Mouse (Mus musculus) stomach, embryonic 14.5 days (tissue): ENCODE results near the gene Mlf2. TPM values are rescaled to one million over a fixed set of nuclear protein-coding genes. Genes with fewer than 3 reads are reported as not detected.
"Not testable (repeated sequence)": the region's sequence is repeated elsewhere in the genome, so short reads cannot be mapped to it uniquely, and the experiment has no call there.

Experiments used
- ATAC-seq: fragments of 200-750 bp; cut with Nextera tagmentation; 2 replicates; pipeline ENCODE4 v1.8.0; 2017; ENCODE audit warnings: low read depth, moderate TSS enrichment; ENCODE audit not compliant: insufficient number of reproducible peaks, insufficient read depth, low FRiP score
- H3K27ac ChIP-seq: fragments of 300-500 bp; sonication (generic); 2 replicates; pipeline ENCODE4 v1.5.1; 2014; ENCODE audit warnings: mild to moderate bottlenecking, low read length, moderate library complexity, mixed read lengths
- H3K27me3 ChIP-seq: fragments of 300-500 bp; sonication (generic); 2 replicates; pipeline ENCODE4 v1.6.1; 2014; ENCODE audit warnings: low read length, control low read depth, mixed read lengths; ENCODE audit not compliant: control insufficient read depth, insufficient read depth
- H3K36me3 ChIP-seq: fragments of 300-500 bp; sonication (generic); 2 replicates; pipeline ENCODE4 v1.6.1; 2014; ENCODE audit warnings: mild to moderate bottlenecking, control low read depth, low read length, moderate library complexity, mixed read lengths; ENCODE audit not compliant: control insufficient read depth, insufficient read depth
- H3K4me1 ChIP-seq: fragments of 300-500 bp; sonication (generic); 2 replicates; pipeline ENCODE4 v1.6.1; 2014; ENCODE audit warnings: low read length, control low read depth, mixed read lengths; ENCODE audit not compliant: control insufficient read depth, insufficient read depth
- H3K4me2 ChIP-seq: fragments of 300-500 bp; sonication (generic); replicated peaks from 2 replicates; pipeline ENCODE4 v1.6.1; 2014; ENCODE audit warnings: low read depth, low read length, control low read depth
- H3K4me3 ChIP-seq: fragments of 300-500 bp; sonication (generic); 2 replicates; pipeline ENCODE4 v1.5.1; 2014; ENCODE audit warnings: low read depth, low read length, control low read depth
- H3K9ac ChIP-seq: fragments of 300-500 bp; sonication (generic); replicated peaks from 2 replicates; pipeline ENCODE4 v1.6.1; 2014; ENCODE audit warnings: low read depth, mild to moderate bottlenecking, control low read depth, low read length, moderate library complexity, mixed read lengths
- H3K9me3 ChIP-seq: fragments of 300-500 bp; sonication (generic); 2 replicates; pipeline ENCODE4 v1.6.1; 2016; ENCODE audit warnings: low read depth, low read length, control low read depth; ENCODE audit not compliant: control insufficient read depth
- WGBS: fragments of 180-500 bp; shearing (Covaris S2); extraction: QIAGEN DNeasy Blood & Tissue Kit; methylation state at CpG from one replicate; pipeline ENCODE4 v1.1.7; 2014; 5-methylcytosine and 5-hydroxymethylcytosine counted together
- polyA plus RNA-seq: library from polyadenylated mRNA; unstranded; fragments of >200 nt; fragmentation: Nextera tagmentation; extraction: Ambion mirVana; gene quantifications from 2 replicates; pipeline ENCODE4 v1.2.1, GENCODE M21; 2014

The Mlf2 gene
- polyA plus RNA-seq, 1 experiment from 2014 or later = 341 TPM

DNA sequence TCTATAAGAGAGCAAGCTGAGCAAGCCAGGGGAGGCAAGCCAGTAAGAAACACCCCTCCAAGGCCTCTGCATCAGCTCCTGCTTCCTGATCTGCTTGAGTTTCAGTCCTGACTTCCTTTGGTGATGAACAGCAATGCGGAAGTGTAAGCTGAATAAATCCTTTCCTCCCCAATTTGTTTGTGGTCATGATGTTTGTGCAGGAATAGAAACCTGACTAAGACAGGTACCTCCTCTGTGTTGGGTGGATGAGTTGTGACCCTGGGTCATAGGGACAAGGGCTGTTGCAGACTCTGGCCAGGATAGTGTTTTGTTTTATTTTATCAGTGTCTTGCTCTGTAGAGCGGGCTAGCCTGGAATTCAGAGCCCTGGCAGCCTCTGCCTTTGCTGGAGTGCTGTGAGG lies 37.1 kb upstream of the Mlf2 start:
- H3K4me1 ChIP-seq, H3K27me3 ChIP-seq, H3K27ac ChIP-seq, H3K4me2 ChIP-seq, H3K9me3 ChIP-seq, H3K4me3 ChIP-seq, H3K9ac ChIP-seq, H3K36me3 ChIP-seq, ATAC-seq: not testable (repeated sequence)
- 93% methylated on average over 2 of the region's 2 CpGs for WGBS

DNA sequence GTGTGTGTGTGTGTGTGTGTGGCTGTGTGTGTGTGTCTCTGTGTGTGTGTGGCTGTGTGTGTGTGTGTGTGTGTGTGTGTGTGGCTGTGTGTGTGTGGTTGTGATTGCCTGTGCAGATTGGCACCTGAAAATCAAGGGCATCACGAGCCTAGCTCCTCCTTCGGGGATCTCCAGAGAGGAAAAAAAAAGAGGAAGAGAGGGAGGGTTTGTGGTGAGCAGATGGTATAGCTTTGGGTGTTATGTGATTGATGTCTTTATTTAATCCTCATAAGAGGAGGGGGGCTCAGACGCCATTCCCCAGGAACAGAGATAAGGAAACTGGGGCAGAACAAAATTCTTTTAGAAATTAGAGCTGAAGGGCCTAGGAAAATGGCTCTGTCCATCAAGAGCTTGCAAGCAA lies 32.8 kb upstream of the Mlf2 start:
- no peaks in the 10 kb centered on the region for H3K36me3 ChIP-seq

DNA sequence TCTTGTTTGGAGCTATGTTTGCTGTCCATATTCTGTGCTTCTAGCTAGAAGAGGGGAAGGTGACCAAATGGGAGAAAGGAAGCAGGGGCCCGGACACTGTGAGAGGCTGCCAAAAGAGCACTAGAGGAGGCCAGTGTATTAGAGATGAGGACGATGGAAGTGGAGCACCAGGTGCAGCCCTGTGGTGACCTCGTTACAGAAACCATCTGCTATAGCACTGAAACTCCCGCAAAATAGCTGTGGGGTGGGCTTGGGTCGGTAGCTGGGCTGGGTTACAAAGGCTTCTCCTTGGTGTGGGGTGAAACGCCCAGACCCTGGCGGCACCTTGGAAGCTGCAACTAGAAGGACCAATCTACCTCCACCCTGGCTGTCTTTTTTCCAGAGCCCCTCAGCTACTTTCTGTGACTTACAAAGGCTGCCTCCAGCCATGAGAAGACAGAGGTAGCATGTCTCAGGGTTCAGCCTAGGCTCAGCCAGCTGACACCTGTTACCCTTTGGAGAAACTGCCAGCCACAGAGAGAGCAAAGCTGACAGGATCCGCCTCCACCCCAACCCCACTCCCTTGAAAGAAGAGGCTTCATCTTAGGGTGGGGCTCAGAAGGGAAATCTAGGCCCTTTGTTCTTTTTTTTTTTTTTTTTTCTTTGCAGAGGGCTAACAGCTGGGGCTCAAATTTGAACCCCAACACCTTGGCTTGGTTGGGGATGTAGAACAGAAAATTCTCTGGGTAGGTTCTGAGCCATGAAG lies 31.0 kb upstream of the Mlf2 start:
- Histone ChIP-seq H3K4me2 (no peak overlapping the region), H3K9ac (no peak overlapping the region), H3K4me3 (no peak overlapping the region), H3K27me3 (no peaks in the 10 kb centered on the region), H3K36me3 (no peaks in the 10 kb centered on the region), H3K27ac (no peak overlapping the region), H3K9me3 (no peaks in the 10 kb centered on the region), H3K4me1 (no peaks in the 10 kb centered on the region)
- ATAC-seq = no peak
- WGBS = 59% methylated on average over 8 of the region's 8 CpGs

More for the DNA sequence above, 32.8 kb upstream of the Mlf2 start:
- Histone ChIP-seq H3K4me2 (no peak overlapping the region), H3K4me3 (no peak overlapping the region), H3K9me3 (no peaks in the 10 kb centered on the region), H3K9ac (no peak overlapping the region), H3K27ac (no peak overlapping the region), H3K27me3 (no peaks in the 10 kb centered on the region), H3K4me1 (no peaks in the 10 kb centered on the region)
- WGBS = 30% methylated on average over 3 of the region's 3 CpGs
- no peak for ATAC-seq

DNA sequence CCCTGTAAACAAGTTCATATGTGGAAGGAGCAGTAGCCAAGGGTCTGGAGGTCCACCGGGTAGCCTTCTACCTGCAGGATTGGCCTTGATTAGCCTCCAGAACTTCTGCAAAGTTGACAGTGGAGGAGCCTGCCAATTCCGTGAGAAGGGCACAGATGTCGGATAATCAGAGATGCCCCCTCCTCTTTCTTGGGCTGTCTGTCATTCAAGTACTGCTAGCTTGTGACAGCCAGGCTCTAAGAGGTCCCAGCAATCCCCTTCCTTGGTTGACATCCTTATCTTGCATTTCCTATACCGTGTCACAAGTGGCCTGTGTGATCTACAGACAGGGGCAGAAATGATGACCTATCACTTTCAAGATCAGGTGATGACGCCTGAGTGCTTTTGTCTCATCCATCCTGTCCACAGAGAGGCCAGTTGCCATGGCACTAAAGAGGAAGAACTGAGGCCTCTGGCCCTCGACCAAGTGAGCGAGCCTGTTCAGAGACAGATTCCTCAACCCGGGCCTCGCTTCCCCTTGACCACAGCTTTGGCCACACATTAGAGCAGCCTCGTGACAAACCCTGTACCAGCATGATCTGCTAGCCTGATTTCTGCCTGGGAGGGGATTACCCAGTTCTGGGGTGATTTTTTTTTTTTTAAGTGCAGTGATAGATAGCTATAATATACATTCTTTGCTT lies 30.2 kb upstream of the Mlf2 start:
- no peaks in the 10 kb centered on the region for H3K9me3 ChIP-seq
- no peak overlapping the region for H3K9ac ChIP-seq
- ATAC-seq = no peak
- no peak overlapping the region for H3K4me3 ChIP-seq
- no peaks in the 10 kb centered on the region for H3K4me1 ChIP-seq
- no peak overlapping the region for H3K4me2 ChIP-seq
- 57% methylated on average over 10 of the region's 10 CpGs for WGBS
- no peaks in the 10 kb centered on the region for H3K36me3 ChIP-seq
- no peak overlapping the region for H3K27ac ChIP-seq
- H3K27me3 ChIP-seq = no peaks in the 10 kb centered on the region

DNA sequence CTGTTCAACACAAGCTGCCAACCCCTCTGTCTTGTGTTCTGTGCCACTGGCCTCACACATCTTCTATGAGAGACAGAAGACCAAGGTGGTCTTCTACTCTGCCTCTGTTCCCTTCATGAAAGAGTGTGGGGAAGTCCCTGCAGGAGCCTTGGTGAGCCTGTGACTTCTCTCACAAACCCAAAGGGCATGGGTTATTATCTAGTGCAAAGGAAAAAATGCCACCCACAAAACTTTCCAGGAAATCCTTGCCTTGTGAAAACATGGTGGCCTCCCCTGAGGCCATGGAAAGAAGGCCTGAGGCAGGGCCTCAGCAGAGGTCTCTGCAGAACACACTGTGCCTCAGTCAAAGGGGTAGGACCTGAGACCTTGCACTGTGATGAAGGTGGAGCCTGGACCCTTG lies 29.3 kb upstream of the Mlf2 start:
- Histone ChIP-seq H3K36me3 (no peaks in the 10 kb centered on the region), H3K27me3 (no peaks in the 10 kb centered on the region)
- ATAC-seq = no peak

DNA sequence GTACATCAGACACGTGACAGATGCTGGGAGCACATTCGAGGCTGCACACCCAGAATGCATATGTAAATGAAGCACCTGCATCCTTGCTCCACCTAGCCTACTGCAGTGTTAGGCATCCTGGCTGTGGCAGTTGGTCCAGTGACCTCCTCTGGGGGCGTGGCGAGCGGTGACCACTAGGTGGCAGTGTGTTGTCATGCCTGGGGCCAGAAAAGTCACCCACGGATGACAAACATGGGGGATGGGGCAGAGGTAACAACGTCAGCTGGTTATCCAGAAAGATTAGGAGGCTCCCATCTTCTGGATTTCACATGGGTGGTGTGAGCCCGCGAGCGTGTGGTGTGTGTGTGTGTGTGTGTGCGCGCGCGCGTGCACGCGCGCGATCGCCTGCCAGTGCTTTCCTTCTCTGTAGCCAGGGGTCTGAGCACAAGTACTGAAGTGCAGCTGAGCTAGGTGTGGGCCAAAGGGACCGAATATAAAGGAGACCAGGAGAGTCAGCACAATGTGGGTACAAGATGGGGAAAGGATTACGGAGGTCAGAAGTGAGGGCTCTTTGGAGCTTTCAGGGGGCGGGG lies 27.5 kb upstream of the Mlf2 start:
- 0% methylated on average over 23 of the region's 23 CpGs for WGBS
- Histone ChIP-seq H3K9me3 (no peaks in the 10 kb centered on the region), H3K36me3 (no peaks in the 10 kb centered on the region), H3K4me3 (peak overlapping the region; percentile 40), H3K27me3 (no peaks in the 10 kb centered on the region), H3K9ac (peak overlapping the region; percentile 49), H3K4me2 (peak overlapping the region; percentile 76), H3K4me1 (no peaks in the 10 kb centered on the region), H3K27ac (peak overlapping the region; percentile 99)
- peak; percentile 81 for ATAC-seq

More for the DNA sequence above, 29.3 kb upstream of the Mlf2 start:
- Histone ChIP-seq H3K4me2 (no peak overlapping the region), H3K9me3 (no peaks in the 10 kb centered on the region), H3K4me3 (no peak overlapping the region), H3K27ac (no peak overlapping the region), H3K9ac (no peak overlapping the region), H3K4me1 (no peaks in the 10 kb centered on the region)

DNA sequence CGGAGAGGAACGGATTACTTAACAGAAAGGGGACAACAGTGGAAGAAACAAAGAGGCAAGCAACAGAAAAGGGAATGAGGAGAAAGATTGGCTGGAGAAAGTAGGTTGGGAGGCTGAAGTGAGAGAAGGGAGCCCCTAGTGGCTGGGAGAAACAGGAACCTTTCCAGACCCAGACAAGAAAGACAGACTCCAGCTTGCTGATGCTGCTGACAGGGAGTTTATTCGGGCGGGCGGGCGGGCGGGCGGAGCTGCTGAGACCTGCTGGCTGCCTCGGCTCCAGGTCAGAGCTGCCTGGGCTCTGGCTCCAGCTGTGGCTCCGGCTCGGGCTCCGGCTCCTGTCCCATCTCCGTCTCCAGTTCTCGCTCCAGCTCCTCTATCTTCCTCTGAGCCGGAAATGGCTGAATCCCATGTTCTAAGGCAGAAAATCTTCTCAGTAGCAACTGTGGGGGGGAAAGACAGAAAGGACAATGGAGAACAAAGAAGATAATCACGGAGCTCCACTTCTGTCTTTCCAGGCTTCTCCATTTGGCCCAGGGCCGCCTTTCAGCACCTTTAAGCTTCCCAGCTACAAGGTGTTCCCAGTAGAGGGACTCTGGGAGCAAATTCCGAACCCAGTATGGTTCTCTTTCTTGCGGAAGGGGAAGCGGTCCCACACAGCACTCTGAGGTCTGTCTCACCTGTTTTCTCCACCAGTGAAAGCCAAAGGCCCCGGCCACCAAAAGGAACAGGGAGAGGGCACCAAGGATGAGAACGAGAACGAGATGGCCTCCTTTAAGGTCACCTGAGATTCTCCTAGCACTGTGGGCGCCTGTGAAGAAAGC lies 26.8 kb upstream of the Mlf2 start:
- Histone ChIP-seq H3K9me3 (no peaks in the 10 kb centered on the region), H3K4me3 (peak overlapping the region; percentile 40), H3K36me3 (no peaks in the 10 kb centered on the region), H3K27me3 (no peaks in the 10 kb centered on the region), H3K4me1 (no peaks in the 10 kb centered on the region), H3K9ac (peak overlapping the region; percentile 49), H3K27ac (peak overlapping the region; percentile 99), H3K4me2 (peak overlapping the region; percentile 76)
- ATAC-seq = peak; percentile 77
- 11% methylated on average over 24 of the region's 24 CpGs for WGBS
